Mouse (Mus musculus) liver, postnatal 0 days (tissue): ENCODE results near the gene Ralgps1.

Experiments
- CTCF ChIP-seq: sonication (generic); IDR thresholded peaks from 2 replicates; pipeline ENCODE4 v1.5.1; 2016; ENCODE audit warnings: antibody characterized with exemption, low read depth
- EP300 ChIP-seq: IDR thresholded peaks from 2 replicates; pipeline ENCODE4 v1.6.1; 2016; ENCODE audit warnings: antibody characterized with exemption, low read depth, mild to moderate bottlenecking

GRCm38 (mm10) chr2:33360564-33360963 is 10.7 kb downstream of the Ralgps1 start:
- no peak for TF ChIP-seq CTCF
- TF ChIP-seq EP300: no peak
